Comparison of ENCODE assay signal across 27 mouse cellular contexts in genomic region chr4:92216286-92216685, GRCm38 (mm10). TPM values are rescaled to one million over a fixed set of nuclear protein-coding genes. Genes with fewer than 3 reads are reported as not detected.
DNase-seq lines count a peak whose midpoint lies in the region; ATAC-seq and TF ChIP-seq lines count a peak whose summit lies in the region.
"Had no signal": no experiment of that assay in that cellular context is flagged by ENCODE, and none has a peak within 500 bp of the region (broad histone marks: within the 10 kb centered on the region; RNA-seq: fewer than 3 reads in every experiment).

No protein-coding gene starts in this region.

- no peak overlapping the region for H3K9ac ChIP-seq in lung, embryonic 14.5 days
- H3K9ac ChIP-seq in lung, embryonic 16.5 days (ENCODE audit: low read length): no peak overlapping the region
- H3K9ac ChIP-seq: embryonic facial prominence, embryonic 12.5 days; forebrain, embryonic 13.5 days; forebrain, embryonic 15.5 days; forebrain, postnatal 0 days had no signal

- H3K27ac ChIP-seq in lung, embryonic 14.5 days (ENCODE audit: low read depth): no peak overlapping the region
- H3K27ac ChIP-seq in lung, embryonic 16.5 days (ENCODE audit: low read length): no peak overlapping the region
- H3K27ac ChIP-seq: embryonic facial prominence, embryonic 10.5 days; embryonic facial prominence, embryonic 12.5 days; forebrain, embryonic 13.5 days; forebrain, embryonic 15.5 days had no signal

- no peaks in the 10 kb centered on the region for H3K9me3 ChIP-seq in lung, embryonic 14.5 days (ENCODE audit: low read depth, low read length)
- H3K9me3 ChIP-seq in lung, embryonic 16.5 days (ENCODE audit: control insufficient read depth, low read length): no peaks in the 10 kb centered on the region
- H3K9me3 ChIP-seq: embryonic facial prominence, embryonic 10.5 days; embryonic facial prominence, embryonic 12.5 days; forebrain, embryonic 13.5 days; forebrain, embryonic 15.5 days had no signal

- no peaks in the 10 kb centered on the region for H3K27me3 ChIP-seq in lung, embryonic 14.5 days (ENCODE audit: insufficient read depth, low read length)
- no peaks in the 10 kb centered on the region for H3K27me3 ChIP-seq in lung, embryonic 16.5 days (ENCODE audit: control insufficient read depth, insufficient read depth, low read depth, low read length)
- H3K27me3 ChIP-seq: embryonic facial prominence, embryonic 12.5 days; forebrain, embryonic 13.5 days; forebrain, embryonic 15.5 days had no signal

- peak; percentile 92 for ATAC-seq in lung, embryonic 14.5 days (ENCODE audit: insufficient read depth)
- ATAC-seq in lung, embryonic 16.5 days (ENCODE audit: low read depth): peak; percentile 90
- ATAC-seq: activated CD4-positive, CD25-positive, alpha-beta regulatory T cell, adult 4 months; forebrain, embryonic 13.5 days; forebrain, embryonic 15.5 days; forebrain, postnatal 0 days; Patski had no signal

- TF ChIP-seq CTCF in lung, embryonic 14.5 days (IDR thresholded peaks at IDR 0.05; ENCODE audit: low read depth): no peak

- H3K36me3 ChIP-seq in lung, embryonic 14.5 days (ENCODE audit: insufficient read depth): no peaks in the 10 kb centered on the region
- H3K36me3 ChIP-seq in lung, embryonic 16.5 days (ENCODE audit: control insufficient read depth, insufficient read depth, low read length): no peaks in the 10 kb centered on the region
- H3K36me3 ChIP-seq: embryonic facial prominence, embryonic 10.5 days; embryonic facial prominence, embryonic 12.5 days; forebrain, embryonic 15.5 days had no signal

- H3K4me1 ChIP-seq in lung, embryonic 14.5 days (ENCODE audit: insufficient read depth): no peaks in the 10 kb centered on the region
- H3K4me1 ChIP-seq in lung, embryonic 16.5 days (replicated peaks; ENCODE audit: control insufficient read depth, insufficient read depth, low read length): no peaks in the 10 kb centered on the region
- H3K4me1 ChIP-seq: embryonic facial prominence, embryonic 10.5 days; embryonic facial prominence, embryonic 12.5 days; forebrain, embryonic 13.5 days; forebrain, embryonic 15.5 days had no signal

- DNase-seq in lung, embryonic 14.5 days: peak; percentile 67
- no peak for DNase-seq in lung, postnatal 25 days (ENCODE audit: low spot score)
- DNase-seq in lung, postnatal 36 days: no peak
- DNase-seq in 3T3-L1 (ENCODE audit: low read depth, low spot score) (peak; percentile 10), adipocyte (ENCODE audit: low spot score) (peak; percentile 25)
- DNase-seq in kidney, postnatal 4 days: no peak
- no peak for DNase-seq in adrenal gland, adult 2 months
- DNase-seq: adrenal gland, adult 8-10 months; adrenal gland, postnatal 14 days; adrenal gland, postnatal 36 days; cerebellum, adult 11-12 months; cerebellum, adult 2 months; cerebellum, adult 9-10 months; cerebellum, postnatal 10 days; cerebellum, postnatal 25 days; forebrain, postnatal 0 days had no signal

- no peak overlapping the region for H3K4me2 ChIP-seq in lung, embryonic 14.5 days
- H3K4me2 ChIP-seq in lung, embryonic 16.5 days (ENCODE audit: low read depth, low read length): no peak overlapping the region
- H3K4me2 ChIP-seq: embryonic facial prominence, embryonic 12.5 days; forebrain, embryonic 13.5 days; forebrain, embryonic 15.5 days had no signal

- 40% methylated on average over 1 of the region's 1 CpGs for WGBS in lung, embryonic 14.5 days
- 29% methylated on average over 1 of the region's 1 CpGs for WGBS in lung, embryonic 16.5 days

- H3K4me3 ChIP-seq in lung, embryonic 14.5 days (ENCODE audit: low read depth, low read length): no peak overlapping the region
- no peak overlapping the region for H3K4me3 ChIP-seq in lung, embryonic 16.5 days (ENCODE audit: low read length)
- H3K4me3 ChIP-seq: embryonic facial prominence, embryonic 10.5 days; embryonic facial prominence, embryonic 12.5 days; forebrain, embryonic 13.5 days; forebrain, embryonic 15.5 days had no signal

RNA-seq across cellular contexts. Expression of gene Gm12666, which starts 24.7 kb away (rescaled TPM):
- not detected in 2 replicates for polyA plus RNA-seq in lung, embryonic 14.5 days (2014; fragmentation: Nextera tagmentation; extraction: Ambion mirVana)
- polyA plus RNA-seq in lung, embryonic 16.5 days (2015; fragmentation: Nextera tagmentation; extraction: Ambion mirVana): not detected in 2 replicates
- total RNA-seq in adrenal gland, adult 2 months (2021): 1 to 10 TPM; 2.1 to 2.2 TPM
- not detected in 2 replicates for polyA plus RNA-seq in adrenal gland, adult 2 months (2012; rRNA removed)
- total RNA-seq: forebrain, postnatal 0 days; MEL had no signal
- polyA plus RNA-seq: cerebellum, adult 2 months; cortical plate, adult 2 months; embryonic facial prominence, embryonic 10.5 days; embryonic facial prominence, embryonic 12.5 days; embryonic facial prominence, embryonic 14.5 days; forebrain, embryonic 11.5 days; forebrain, embryonic 13.5 days; forebrain, embryonic 15.5 days; forebrain, postnatal 0 days had no signal

Comparison
In these comparisons a context has a peak if more than half of its experiments do, and no peak if none do; other contexts are left out.
1. DNase-seq: peak in lung, embryonic 14.5 days (single experiment), 3T3-L1 (single experiment) and adipocyte (single experiment); none in lung, postnatal 25 days (single experiment), lung, postnatal 36 days (single experiment), kidney, postnatal 4 days (0 of 2) and adrenal gland, adult 2 months (single experiment).